Mouse (Mus musculus) forebrain, embryonic 14.5 days (tissue): ENCODE data around the gene Dhx58. TPM values are rescaled to one million over a fixed set of nuclear protein-coding genes. Genes with fewer than 3 reads are reported as not detected.

Source experiments
- ATAC-seq: fragments of 200-750 bp; cut with Nextera tagmentation; 2 replicates; pipeline ENCODE4 v1.8.0; 2017; ENCODE audit warnings: mild to moderate bottlenecking, moderate library complexity
- DNase-seq: peaks from one replicate; pipeline ENCODE4 v3.0.0-alpha.2; 2015; ENCODE audit warnings: low spot score
- H3K27ac ChIP-seq: fragments of 300-500 bp; sonication (generic); 2 replicates; pipeline ENCODE4 v1.5.1; 2014; ENCODE audit warnings: low read depth, mild to moderate bottlenecking, control low read depth, low read length, moderate library complexity
- H3K27me3 ChIP-seq: fragments of 300-500 bp; sonication (generic); replicated peaks from 2 replicates; pipeline ENCODE4 v1.6.1; 2014; ENCODE audit warnings: low read length, control low read depth, mixed read lengths; ENCODE audit not compliant: control insufficient read depth, insufficient read depth
- H3K36me3 ChIP-seq: fragments of 300-500 bp; sonication (generic); 2 replicates; pipeline ENCODE4 v1.6.1; 2014; ENCODE audit warnings: low read length, control low read depth; ENCODE audit not compliant: control insufficient read depth, insufficient read depth
- H3K4me1 ChIP-seq: fragments of 300-500 bp; sonication (generic); 2 replicates; pipeline ENCODE4 v1.6.1; 2014; ENCODE audit warnings: antibody characterized with exemption, low read length, control low read depth; ENCODE audit not compliant: control insufficient read depth, insufficient read depth
- H3K4me2 ChIP-seq: fragments of 300-500 bp; sonication (generic); 2 replicates; pipeline ENCODE4 v1.6.1; 2014; ENCODE audit warnings: mild to moderate bottlenecking, control low read depth, low read length
- H3K4me3 ChIP-seq: fragments of 300-500 bp; sonication (generic); 2 replicates; pipeline ENCODE4 v1.5.1; 2014; ENCODE audit warnings: low read depth, low read length, control low read depth
- H3K9ac ChIP-seq: fragments of 300-500 bp; sonication (generic); 2 replicates; pipeline ENCODE4 v1.6.1; 2014; ENCODE audit warnings: mild to moderate bottlenecking, low read length, control low read depth, moderate library complexity
- H3K9me3 ChIP-seq: fragments of 300-500 bp; sonication (generic); replicated peaks from 2 replicates; pipeline ENCODE4 v1.6.1; 2016; ENCODE audit warnings: low read length, control low read depth, mixed read lengths; ENCODE audit not compliant: control insufficient read depth
- WGBS: fragments of 180-500 bp; shearing (Covaris S2); extraction: QIAGEN DNeasy Blood & Tissue Kit; methylation state at CpG from one replicate; pipeline ENCODE4 v1.1.7; 2014; 5-methylcytosine and 5-hydroxymethylcytosine counted together
- polyA plus RNA-seq: library from polyadenylated mRNA; unstranded; fragments of >200 nt; fragmentation: Nextera tagmentation; extraction: Ambion mirVana; gene quantifications from 2 replicates; pipeline ENCODE4 v1.2.1, GENCODE M21; 2014

The Dhx58 gene
- 1.2 and 1.6 TPM in 2 replicates for polyA plus RNA-seq

DNA sequence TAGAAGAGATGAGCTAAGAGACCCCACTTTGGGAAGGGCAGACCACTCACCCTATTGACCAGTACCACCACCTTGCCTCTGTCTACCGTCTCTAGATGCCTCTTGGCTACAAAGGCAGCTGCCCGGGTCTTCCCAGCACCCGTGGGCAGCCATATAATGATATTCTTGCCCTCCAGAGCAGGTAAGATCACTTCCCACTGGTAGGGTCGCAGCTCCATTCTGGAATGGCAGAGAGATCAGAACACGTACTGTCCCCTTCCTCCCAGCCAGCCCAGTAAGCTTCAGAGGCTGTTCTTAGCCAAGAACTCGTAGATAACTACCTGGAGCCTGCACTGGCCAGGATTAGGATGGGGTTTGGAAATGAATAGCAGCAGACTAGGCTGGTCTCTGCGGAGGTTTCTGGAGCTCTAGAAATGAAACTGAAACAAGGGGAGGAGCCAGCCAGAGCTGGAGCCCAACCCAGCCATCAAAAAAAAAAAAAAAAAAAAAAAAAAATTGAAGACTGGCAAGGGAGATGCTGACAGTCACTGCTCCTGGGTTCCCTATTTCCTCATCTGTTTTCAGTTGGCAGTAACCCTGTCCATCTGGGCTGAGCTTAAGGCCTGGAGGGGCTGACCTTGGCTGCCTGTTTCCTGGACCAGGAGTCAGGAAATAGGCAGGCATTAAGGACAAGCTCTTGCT is at the start of gene Dhx58:
Dhx58 (minus strand) TSS at position 421 of the 681 bp plus-strand sequence.
- H3K36me3 ChIP-seq, result peaks cover 50% of the 10 kb centered on the region
- 71% methylated on average over 7 of the region's 7 CpGs for WGBS
- H3K4me2 ChIP-seq, result no peak within 1 kb of the TSS
- 0 out of 2 replicates have a peak, but pooled peaks cover 3% of the 10 kb centered on the region for H3K4me1 ChIP-seq
- no peaks in the 10 kb centered on the region for H3K9me3 ChIP-seq
- H3K9ac ChIP-seq, result no peak within 1 kb of the TSS
- DNase-seq, result no peak
- no peak within 1 kb of the TSS for H3K4me3 ChIP-seq
- H3K27me3 ChIP-seq, result no peaks in the 10 kb centered on the region
- H3K27ac ChIP-seq, result no peak within 1 kb of the TSS; the same call in 1 of the 2 replicates
- ATAC-seq, result no peak

DNA sequence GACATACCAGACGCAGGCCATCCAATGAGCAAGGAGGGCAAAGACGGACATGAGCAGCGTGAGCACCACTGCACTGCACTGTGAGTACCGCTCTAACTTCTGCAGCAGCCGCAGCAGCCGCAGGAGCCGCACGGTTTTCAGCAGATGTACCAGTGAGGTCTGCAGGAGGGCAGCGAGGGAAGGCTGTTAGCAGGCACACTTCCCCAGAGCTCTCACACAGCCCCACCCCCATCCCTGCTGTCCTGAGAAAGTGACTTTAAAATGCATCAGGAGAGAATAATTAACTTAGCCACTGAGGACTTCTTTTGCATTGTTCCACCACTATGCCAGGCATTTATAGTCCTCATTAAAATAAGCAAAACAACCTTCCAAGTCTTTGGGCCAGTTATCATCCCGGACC is 48.2 kb upstream of the Dhx58 start:
- WGBS, result 47% methylated on average over 10 of the region's 10 CpGs
- Histone ChIP-seq H3K9me3 (no peaks in the 10 kb centered on the region), H3K27me3 (no peaks in the 10 kb centered on the region), H3K36me3 (0 out of 2 replicates have a peak, but pooled peaks cover 6% of the 10 kb centered on the region), H3K4me3 (no peak overlapping the region), H3K4me2 (no peak overlapping the region), H3K9ac (no peak overlapping the region), H3K27ac (no peak overlapping the region), H3K4me1 (no peaks in the 10 kb centered on the region)
- ATAC-seq (no peak), DNase-seq (no peak)

DNA sequence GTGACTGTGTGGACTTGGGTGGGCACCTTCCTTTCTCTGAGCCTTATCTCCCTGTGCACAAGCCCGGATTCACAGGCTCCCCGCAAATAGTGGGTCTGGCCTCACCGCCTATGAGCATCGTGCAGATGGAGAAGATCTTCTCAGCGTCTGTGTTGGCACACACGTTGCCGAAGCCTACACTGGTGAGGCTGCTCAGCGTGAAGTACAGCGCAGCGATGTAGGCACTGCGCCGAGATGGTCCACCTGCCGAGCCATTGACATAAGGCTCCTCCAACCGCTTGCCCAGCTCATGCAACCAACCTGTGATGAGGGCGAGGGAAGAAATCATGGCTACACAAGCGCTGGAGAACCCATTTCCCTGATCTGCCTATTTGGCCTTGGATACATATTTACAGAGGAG is 46.1 kb upstream of the Dhx58 start:
- no peak overlapping the region for H3K4me3 ChIP-seq
- no peak for ATAC-seq

DNA sequence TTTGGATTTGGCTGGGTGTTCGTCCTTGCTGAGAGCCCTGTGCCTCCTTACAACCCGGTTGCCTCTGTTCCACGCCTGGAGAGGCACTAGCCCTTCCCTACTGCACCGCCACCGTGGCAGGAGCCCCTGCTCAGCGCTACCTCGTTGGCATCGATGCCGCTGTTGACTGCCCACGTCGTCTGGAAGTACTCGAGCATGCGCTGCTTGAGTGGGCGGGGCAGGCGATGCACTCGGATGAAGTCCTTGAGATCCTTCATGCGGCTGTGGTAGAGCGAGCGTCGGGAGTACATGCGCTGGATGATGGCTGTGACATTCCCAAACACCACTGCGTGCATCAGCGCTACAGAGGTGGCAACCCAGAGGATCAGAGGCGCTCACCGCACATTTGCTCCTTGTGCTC is 45.4 kb upstream of the Dhx58 start:
- Histone ChIP-seq H3K4me1 (no peaks in the 10 kb centered on the region), H3K9me3 (no peaks in the 10 kb centered on the region), H3K27ac (no peak overlapping the region), H3K9ac (no peak overlapping the region), H3K36me3 (0 out of 2 replicates have a peak, but pooled peaks cover 2% of the 10 kb centered on the region), H3K27me3 (no peaks in the 10 kb centered on the region), H3K4me2 (no peak overlapping the region), H3K4me3 (no peak overlapping the region)
- ATAC-seq (no peak), DNase-seq (no peak)
- WGBS, result 61% methylated on average over 25 of the region's 25 CpGs

More for the DNA sequence above, 46.1 kb upstream of the Dhx58 start:
- Histone ChIP-seq H3K4me1 (no peaks in the 10 kb centered on the region), H3K36me3 (0 out of 2 replicates have a peak, but pooled peaks cover 6% of the 10 kb centered on the region), H3K27ac (no peak overlapping the region), H3K9ac (no peak overlapping the region), H3K4me2 (no peak overlapping the region), H3K27me3 (no peaks in the 10 kb centered on the region), H3K9me3 (no peaks in the 10 kb centered on the region)
- DNase-seq, result no peak
- WGBS, result 92% methylated on average over 16 of the region's 16 CpGs

DNA sequence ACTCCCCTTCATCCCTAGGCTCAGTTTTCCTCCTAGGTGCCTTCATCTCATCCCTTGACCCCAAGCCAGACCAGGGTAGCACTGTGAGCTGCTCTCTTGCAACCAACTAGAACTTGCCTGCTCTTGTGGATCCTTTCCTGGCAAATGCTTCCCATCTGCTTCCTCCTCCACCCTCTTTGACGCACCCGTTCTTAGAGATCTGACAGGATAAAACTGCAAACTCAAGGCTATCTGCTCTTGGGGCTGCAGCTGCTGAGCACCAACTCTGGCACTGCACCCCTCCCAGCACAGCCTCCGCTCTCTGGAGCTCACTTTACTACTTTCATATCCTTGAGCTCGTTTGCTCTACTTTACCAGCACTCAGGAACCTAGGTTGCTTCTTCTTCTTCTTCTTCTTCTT is 44.5 kb upstream of the Dhx58 start:
- no peak overlapping the region for H3K27ac ChIP-seq
- H3K9me3 ChIP-seq, result no peaks in the 10 kb centered on the region
- H3K4me2 ChIP-seq, result no peak overlapping the region
- no peaks in the 10 kb centered on the region for H3K27me3 ChIP-seq
- no peak overlapping the region for H3K4me3 ChIP-seq
- DNase-seq (no peak), ATAC-seq (no peak)
- no peaks in the 10 kb centered on the region for H3K4me1 ChIP-seq
- H3K36me3 ChIP-seq, result 0 out of 2 replicates have a peak, but pooled peaks cover 2% of the 10 kb centered on the region
- no peak overlapping the region for H3K9ac ChIP-seq
- 82% methylated on average over 4 of the region's 4 CpGs for WGBS

DNA sequence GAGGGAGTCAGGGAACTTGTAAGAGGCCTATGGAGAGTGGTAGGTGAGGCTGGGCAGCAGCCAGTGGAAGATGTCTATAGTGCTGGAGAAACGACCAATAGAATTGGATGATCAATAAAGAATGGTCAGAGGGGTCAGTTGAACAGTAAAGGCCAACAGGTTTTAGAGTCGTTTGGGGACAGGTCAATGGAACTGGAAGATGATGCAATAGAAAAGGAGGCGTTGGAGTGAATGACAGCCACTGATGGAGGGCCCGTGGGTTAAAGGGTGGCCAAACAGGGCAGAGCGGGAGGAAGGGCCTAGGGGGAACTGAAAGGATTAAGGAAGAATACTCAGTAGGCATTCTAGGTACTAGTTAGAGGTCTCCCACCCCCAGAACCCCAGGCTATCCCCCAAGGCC is 43.0 kb upstream of the Dhx58 start:
- WGBS, result 72% methylated on average over 5 of the region's 5 CpGs
- Histone ChIP-seq H3K9me3 (no peaks in the 10 kb centered on the region), H3K27me3 (no peaks in the 10 kb centered on the region), H3K27ac (no peak overlapping the region), H3K9ac (no peak overlapping the region), H3K36me3 (0 out of 2 replicates have a peak, but pooled peaks cover 2% of the 10 kb centered on the region), H3K4me2 (no peak overlapping the region), H3K4me1 (no peaks in the 10 kb centered on the region), H3K4me3 (no peak overlapping the region)
- no peak for DNase-seq
- ATAC-seq, result no peak

DNA sequence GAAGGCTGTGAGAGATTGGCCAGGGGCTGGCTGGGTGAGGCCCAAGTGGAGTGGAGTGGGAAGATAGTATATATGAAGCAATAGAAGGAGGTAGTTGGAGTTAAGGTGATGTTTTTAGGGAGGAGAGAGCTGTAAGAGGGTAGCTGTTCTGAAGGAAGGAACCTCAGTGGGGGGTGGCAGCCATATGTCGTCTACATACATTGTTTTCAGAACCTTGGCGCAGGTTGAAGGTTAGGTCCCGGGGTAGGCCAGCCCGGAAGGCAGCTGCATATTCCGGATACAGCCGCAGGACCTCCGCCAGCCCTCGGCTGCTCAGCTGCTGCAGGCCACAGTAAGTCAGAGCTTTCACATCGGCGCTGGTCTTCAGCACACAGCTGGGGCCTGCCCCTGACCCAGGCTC is 42.5 kb upstream of the Dhx58 start:
- Histone ChIP-seq H3K36me3 (0 out of 2 replicates have a peak, but pooled peaks cover under 1% of the 10 kb centered on the region), H3K4me1 (no peaks in the 10 kb centered on the region), H3K9ac (no peak overlapping the region), H3K27me3 (no peaks in the 10 kb centered on the region), H3K27ac (no peak overlapping the region), H3K9me3 (no peaks in the 10 kb centered on the region), H3K4me2 (no peak overlapping the region), H3K4me3 (no peak overlapping the region)
- no peak for ATAC-seq
- 88% methylated on average over 10 of the region's 10 CpGs for WGBS
- DNase-seq, result no peak

DNA sequence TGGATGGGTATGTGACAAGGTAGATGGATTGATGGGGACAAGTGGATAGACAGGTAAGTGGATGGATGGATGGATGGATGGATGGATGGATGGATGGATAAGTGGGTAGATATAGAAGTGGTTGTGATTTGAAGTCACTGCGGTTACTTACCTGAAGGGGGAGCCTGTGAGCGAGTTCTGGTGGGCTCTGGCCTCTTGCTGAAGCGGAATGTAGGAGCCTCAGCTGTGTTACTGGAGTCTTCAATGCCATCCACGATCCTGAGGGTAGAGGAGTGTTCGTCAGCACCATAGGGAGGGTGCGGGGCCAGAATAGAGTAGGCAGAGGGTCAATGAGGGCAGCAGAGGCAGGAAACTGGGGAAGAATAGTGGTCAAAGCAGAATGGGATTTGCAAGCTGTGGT is 41.0 kb upstream of the Dhx58 start:
- H3K4me3 ChIP-seq, result no peak overlapping the region
- DNase-seq (peak; percentile 75), ATAC-seq (no peak)
- H3K27ac ChIP-seq, result no peak overlapping the region
- no peaks in the 10 kb centered on the region for H3K27me3 ChIP-seq
- H3K4me1 ChIP-seq, result no peaks in the 10 kb centered on the region
- no peak overlapping the region for H3K9ac ChIP-seq
- no peaks in the 10 kb centered on the region for H3K36me3 ChIP-seq
- WGBS, result 21% methylated on average over 6 of the region's 6 CpGs
- H3K4me2 ChIP-seq, result no peak overlapping the region
- no peaks in the 10 kb centered on the region for H3K9me3 ChIP-seq

DNA sequence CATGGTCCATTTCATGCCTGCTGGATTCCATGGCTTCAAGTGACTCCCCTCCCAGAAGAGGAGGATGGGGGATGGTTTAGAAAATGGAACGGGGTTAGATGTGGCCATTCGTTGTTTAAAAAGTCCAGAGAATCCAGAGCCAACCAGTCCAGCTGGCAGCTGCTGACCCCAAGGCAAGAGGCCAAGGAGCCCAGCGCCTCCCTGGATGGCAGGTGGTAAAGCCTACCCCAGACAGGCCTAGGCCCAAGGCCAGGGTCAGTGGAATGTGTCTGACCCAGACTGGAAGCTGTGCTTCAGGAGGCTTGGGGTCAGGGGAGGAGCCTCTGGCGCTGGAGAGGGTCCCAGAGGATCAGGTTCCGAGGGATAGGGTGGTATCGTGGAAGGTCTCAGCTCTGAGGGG is 37.3 kb upstream of the Dhx58 start:
- H3K27ac ChIP-seq, result no peak overlapping the region
- H3K4me2 ChIP-seq, result no peak overlapping the region
- H3K4me3 ChIP-seq, result no peak overlapping the region
- no peak for ATAC-seq
- no peaks in the 10 kb centered on the region for H3K9me3 ChIP-seq
- 83% methylated on average over 6 of the region's 6 CpGs for WGBS
- DNase-seq, result no peak
- peaks cover 7% of the 10 kb centered on the region for H3K4me1 ChIP-seq
- no peaks in the 10 kb centered on the region for H3K27me3 ChIP-seq
- H3K36me3 ChIP-seq, result no peaks in the 10 kb centered on the region
- H3K9ac ChIP-seq, result no peak overlapping the region
